Mouse (Mus musculus) urinary bladder, postnatal 25 days (tissue): ENCODE data around the gene Cgas.
"Not testable (repeated sequence)": the region's sequence is repeated elsewhere in the genome, so short reads cannot be mapped to it uniquely, and the experiment has no call there.

Experiments used
- DNase-seq: peaks from one replicate; pipeline ENCODE4 v3.0.0; 2022; ENCODE audit warnings: low spot score

Cgas gene

DNA sequence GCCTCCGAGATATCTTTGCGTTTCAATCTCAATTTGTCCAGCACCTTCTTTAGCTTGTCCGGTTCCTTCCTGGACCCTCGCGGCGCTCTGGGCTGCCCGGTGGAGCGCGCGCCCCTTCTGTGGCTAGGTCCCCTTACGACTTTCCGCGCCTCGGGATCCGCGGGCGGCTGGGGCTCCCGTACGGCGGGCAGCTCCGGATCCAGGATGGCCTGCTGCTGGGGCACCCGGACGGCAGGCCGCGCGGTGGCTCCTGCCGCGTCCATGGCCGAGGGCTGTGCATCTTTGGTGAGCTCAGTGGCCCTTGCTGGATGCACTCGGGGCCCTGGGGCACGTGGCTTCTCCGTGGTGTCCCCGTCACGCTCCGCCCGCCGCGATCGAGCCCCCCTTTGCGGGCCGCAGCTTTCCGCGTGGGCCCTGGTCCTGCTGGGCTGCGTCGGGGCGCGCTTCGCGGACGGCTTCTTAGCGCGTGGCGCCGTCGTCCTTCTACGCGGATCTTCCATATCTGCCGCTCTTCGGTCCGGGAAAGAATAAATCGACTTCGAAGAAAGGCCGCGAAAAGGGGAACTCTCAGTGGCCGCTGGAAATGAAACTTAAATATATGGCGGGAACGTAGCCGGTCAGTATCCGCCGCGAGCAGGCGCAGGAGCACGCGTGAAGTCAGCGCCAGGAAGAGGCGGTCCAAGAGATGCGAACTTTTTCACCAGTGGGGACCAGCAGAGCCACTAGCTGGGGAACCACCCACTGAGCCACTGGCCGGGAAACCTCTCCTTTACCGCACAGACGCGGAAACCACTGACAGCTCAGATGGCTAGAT is at the start of gene Cgas:
TSS of gene Cgas (minus strand) at position 659 of the 814 bp plus-strand sequence.
- DNase-seq = peak; percentile 52

DNA sequence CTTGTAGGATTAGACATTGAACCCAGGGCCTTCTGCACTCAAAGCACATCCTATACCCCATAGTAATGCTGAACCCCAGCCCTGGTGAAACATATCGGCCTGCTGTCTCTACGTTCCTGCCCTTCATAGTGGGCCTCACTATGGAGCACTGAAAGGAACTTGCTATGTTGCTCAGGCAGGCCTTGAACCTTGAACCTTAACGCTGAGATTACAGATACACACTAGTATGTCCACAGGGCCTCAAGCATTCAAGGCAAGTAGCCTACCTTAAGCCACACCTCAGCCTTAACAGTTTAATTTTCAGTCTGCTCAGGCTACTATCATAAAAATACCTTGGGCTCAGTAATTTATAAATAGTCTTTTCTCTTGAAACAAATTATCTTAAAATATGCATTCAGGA is 49.2 kb upstream of the Cgas start:
- DNase-seq = no peak

DNA sequence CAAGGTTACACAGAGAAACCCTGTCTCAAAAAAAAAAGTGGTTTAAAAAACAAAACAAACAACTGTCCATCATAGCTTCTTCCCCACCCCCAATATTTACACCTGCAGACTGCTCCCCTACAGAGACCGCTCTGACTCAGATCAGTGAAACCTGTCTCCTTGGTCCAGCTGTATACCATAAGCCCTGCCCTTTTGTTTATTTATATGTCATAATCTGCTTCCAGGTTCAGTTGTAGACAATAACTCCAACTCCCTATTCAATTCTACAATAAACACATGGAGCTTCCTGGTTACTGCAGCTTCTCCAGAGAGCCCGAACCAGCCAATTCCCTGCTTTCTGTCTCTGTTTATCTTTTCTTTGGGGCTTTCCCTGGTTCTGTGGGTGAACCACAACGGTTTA is 48.1 kb upstream of the Cgas start:
- no peak for DNase-seq

DNA sequence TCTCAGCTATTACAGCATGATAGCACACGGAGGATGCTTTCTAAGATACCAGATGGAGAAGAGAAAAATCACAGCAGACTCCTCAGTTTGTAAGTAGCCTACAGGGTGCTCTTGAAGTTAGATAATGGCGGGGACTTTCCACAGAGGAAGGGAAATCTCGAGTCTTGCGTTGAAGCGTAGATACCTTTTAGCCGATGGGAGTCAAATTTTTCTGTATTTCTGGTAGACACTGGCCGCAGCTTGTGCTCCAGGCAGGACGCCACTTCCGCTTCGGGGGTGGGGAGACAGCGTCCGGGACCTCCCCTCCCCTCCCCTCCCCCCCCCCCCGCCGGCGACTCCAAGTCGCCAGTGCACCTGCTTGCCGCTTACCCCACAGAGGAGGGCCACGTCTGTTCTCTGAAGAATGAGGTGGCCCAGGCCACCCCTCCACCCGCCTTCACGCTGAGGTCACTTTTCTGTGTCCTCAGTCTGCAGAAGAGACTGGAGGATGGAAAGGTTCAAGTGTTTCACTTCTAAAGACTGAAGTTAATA is 45.9 kb upstream of the Cgas start, which contains the start of gene Eef1a1:
TSS of gene Eef1a1 (minus strand) at position 262 of the 531 bp plus-strand sequence.
- DNase-seq = peak; percentile 51

DNA sequence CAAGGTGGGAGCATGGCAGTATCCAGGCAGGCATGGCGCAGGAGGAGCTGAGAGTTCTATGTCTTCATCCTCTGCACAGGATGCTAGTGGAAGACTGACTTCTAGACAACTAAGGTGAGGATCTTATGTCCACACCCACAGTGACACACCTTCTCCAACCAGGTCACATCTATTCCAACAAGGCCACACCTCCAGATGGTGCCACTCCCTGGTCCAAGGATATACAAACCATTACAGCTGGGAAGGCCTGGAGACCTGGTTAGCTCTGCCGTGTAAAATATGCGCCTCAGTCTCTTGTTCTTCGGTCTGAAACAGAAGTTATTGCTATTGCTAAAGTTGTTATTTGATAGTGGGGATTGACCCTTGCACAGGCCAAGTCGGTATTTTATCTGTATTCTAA is 45.0 kb upstream of the Cgas start:
- not testable (repeated sequence) for DNase-seq

DNA sequence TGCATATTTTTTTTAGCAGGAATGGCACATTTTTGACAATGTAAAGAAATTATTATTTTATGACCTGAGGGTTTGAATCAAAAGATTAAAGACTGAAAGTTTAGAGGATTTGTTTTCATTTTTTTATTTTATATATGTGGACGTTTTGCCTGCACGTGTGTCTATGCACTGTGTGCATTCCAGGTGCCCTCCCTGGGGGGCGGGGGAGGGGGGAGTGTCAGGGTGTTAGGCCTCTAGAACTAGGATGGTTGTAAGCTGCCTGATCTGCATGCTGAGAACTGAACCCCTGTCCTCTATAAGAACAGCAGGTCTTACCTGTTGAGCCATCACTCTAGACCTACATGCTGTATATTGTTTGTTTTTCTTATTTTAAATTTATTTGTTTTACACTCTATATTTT is 41.6 kb upstream of the Cgas start:
- DNase-seq = no peak

DNA sequence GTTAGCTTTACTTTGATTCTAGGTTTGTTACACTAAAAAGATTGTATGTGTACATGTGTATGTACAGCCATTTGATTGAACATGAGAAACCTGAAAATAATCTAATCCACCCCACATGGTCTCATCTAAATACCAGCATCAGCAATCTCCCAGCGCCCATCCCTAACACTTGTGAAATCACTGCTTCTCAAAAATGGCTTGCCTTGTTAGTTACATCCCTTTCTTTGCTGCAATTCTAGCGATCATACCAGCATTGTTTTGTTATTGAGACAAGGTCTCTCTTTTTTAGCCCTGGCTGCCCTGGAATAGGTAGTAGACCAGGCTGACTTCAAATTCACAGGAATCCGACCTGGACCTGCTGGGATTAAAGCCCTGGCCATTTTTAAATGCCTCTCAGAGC is 39.3 kb upstream of the Cgas start:
- no peak for DNase-seq

DNA sequence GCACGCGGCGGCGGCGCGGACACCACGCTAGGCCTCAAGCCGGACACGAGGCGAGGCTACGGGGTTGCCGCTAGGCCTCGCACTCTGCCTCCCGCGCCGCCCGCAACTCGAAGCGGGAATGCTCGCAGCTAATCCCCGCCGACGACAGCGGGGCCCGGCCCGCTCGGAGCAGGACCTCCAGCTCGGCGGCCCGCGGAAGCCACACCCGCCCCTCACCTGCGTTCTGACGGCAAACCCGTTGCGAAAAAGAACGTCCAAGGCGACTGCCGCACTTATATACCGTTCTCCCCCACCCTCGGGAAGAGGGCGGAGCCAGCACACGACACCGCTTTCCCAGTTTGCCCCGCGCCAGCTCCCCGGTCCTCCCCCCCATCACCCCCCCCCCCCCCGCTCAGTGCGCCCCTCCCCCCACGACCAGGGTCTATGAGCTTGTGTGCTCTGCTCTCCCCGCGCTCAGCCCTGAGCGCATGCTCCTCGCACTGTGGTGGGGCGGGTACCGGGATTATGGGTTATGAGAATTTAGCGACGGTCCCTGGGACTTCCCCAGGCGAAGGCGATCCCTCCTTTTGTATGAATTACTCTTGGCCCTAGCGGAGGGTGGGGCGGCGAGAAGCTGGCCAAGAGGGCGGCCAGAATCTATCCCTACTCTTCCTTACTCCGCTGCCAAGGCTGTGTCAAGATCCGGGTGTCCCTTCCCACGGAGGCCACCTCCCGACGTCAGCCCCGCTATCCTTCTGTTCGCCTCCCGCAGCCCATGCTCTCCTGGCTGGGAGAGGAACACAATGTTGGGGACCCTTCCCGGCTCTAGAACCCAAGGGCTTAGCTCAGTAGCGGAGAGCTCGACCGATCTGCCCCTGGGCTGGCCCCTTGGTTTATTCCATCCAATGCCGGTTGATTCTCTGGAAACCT is 38.6 kb upstream of the Cgas start:
- DNase-seq = peak; percentile 95

DNA sequence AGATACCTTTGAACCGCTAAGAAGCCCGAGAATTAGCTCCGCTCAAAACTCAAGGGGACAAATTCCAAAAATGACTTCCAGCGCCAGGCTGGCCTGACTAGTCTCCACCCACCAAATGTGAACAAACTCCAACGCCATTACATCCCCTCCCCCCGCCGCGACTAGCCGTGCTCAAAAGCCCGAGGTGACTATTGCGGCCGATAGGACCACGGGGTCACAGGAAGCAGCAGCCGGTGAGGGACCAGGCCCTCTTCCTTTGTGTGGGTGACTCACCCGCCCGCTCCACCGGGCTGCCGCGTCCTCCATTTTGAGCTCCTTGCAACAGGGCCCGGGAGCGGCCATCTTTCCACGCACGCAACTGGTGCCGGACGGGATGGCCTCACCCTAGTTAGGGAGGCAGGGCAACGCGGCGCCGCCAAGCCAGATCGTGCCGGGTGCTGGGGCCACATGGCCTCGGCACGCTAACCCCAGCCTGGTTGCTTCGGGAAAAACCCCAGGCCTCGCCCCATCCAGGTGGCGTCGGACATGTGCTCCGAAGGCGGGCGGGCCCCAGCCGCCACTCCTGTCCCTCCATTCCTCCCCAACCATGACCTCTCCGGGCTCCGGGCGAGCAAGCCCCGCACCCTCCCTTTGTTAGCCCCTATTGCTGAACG is 37.8 kb upstream of the Cgas start:
- peak; percentile 62 for DNase-seq

DNA sequence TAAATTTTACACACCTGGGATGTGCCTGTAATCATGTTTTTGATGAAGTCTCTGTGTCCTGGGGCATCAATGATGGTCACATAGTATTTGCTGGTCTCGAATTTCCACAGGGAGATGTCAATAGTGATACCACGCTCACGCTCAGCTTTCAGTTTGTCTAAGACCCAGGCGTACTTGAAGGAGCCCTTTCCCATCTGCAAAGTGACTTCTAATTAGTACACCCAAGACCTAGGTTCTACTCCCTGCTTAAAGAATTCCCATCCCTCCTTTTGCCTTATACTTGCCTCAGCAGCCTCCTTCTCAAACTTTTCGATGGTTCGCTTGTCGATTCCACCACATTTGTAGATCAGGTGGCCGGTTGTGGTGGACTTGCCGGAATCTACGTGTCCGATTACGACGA is 37.2 kb upstream of the Cgas start:
- DNase-seq = not testable (repeated sequence)

DNA sequence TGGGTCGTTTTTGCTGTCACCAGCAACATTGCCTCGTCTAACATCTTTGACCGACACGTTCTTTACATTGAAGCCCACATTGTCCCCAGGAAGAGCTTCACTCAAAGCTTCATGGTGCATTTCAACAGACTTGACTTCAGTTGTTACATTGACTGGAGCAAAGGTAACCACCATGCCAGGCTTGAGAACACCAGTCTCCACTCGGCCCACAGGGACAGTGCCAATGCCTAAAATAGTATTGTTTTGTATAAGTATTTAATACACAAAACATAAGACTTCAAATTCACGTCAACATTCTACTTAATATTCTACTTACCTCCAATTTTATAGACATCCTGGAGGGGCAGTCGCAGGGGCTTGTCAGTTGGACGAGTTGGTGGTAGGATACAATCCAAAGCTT is 36.3 kb upstream of the Cgas start:
- not testable (repeated sequence) for DNase-seq

DNA sequence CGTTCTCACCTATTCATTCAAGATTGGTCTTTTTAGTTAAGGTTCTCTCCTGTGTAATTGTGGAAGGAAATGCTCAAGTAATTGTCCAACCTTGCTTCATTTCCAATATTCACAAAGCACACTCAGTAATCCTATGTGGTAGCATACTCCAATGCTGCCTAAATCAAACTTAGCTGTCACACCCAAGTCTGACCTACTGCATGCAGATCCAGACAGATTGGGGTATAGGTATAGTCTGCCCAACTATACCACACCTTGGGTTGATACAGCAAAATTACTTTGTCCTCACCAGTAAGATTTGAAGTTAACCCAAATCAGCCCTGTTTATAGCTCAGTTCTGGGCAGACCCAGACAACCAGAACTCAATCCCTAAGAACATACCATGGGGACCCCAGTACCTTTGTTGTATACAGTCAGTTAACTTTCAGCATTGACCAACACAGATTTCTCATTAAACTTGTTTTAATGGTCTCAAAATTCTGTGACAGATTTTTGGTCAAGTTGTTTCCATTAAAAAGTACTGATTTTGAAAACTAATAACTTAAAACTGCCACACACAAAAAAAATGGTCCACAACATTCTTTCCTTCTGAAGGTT is 35.1 kb upstream of the Cgas start:
- not testable (repeated sequence) for DNase-seq

DNA sequence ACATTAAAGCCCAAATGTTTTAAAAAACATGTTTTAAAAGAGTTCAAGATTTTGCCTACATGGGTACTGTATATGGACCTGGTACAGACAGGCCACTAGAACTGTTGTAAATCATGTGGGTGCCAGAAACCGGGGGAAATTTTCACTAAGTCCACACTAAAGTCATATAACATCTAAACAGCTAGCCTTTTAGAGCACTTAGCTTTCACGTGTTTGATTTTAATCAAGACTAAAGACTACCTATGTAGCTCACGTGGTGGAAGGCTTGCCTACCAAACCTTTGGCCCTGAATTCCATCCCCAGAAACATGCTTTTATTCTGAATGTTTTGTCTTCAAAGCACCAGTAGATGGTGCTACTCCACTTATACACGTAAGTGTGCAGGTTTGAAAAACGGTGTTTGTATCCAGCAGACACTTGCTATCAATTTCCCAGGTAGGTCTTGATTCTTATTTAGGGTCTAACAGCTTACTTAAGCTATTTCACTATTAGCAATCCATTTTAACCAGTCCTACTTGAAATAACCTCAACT is 34.0 kb upstream of the Cgas start:
- no peak for DNase-seq

DNA sequence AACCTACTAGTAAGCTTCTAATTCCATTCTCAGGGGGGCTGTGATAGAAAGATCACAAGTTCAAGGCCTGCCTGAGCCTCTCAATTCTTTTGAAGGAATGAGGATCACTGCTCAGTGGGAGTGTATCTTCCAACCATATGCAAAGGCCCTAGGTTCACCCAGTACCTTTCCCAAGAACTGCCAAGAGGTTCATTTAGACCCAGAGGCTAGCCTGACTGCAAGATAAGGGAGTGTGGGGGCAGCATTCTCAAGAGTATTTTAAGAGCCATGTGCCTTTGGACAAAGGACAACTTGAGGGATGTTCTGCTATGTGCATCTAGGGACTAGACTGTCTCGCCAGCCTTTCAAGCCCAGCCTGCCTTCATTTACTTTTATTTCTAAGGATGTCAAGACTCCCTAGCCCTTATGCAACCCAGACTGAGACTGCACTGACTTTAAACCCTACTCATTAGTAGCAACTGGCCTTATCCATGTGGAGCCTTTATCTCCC is 33.5 kb upstream of the Cgas start:
- peak; percentile 13 for DNase-seq

DNA sequence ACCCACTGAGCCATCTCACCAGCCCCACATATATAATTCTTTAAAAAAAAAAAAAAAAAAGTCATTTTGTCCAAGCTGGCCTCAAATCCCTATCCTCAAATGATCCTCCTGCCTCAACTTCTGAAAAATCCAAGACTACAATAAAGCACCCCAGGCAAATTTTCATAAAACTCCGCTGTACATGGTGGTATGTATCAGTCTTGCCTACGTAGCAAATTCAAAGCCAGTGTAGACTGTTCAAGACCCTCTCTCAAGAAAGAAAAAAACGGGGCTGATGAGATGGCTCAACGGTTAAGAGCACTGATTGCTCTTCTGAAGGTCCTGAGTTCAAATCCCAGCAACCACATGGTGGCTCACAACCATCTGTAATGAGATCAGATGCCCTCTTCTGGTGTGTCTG is 32.8 kb upstream of the Cgas start:
- no peak for DNase-seq

DNA sequence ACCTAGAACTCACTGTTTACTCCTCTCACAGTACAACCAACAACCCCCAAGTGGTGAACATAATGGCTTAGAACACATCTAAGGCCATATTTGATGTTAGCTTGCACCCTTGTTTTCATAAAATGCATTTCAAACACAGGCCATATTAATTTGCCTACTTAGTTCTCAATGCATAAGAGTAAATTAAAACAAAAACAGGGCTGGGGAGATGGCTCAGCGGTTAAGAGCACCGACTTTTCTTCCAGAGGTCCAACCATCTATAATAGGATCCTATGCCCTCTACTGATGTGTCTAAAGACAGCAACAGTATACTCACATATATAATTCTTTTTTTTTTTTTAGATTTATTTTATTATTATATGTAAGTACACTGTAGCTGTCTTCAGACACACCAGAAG is 32.3 kb upstream of the Cgas start:
- DNase-seq = no peak

DNA sequence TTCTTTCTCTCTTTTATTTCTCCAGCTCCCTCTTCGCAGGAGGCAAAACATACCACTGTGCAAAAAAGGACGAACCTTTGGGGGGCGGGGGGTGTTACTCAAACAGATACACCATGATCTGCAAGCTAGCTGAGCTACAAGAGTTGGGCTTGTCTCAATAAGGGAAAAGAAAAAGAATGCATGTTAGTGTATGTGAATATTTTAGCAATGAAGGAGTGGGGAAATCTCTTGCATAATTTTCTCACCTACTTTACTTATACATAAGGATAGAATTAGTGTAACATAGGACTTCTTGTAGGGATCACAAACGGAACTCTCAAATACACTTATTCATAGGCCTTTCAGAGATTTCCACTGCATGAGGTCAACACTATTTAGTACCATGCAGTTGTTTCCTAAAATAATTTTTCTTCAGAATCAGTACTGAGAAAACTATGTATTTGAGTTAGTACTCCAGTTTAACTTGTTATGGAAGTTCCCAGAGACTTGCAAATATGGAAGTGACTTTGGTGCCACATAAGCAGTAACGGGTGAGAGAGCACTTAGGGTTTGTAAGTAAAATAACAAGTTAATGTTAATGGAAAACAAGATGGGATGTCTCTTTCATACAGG is 31.8 kb upstream of the Cgas start:
- DNase-seq = no peak

DNA sequence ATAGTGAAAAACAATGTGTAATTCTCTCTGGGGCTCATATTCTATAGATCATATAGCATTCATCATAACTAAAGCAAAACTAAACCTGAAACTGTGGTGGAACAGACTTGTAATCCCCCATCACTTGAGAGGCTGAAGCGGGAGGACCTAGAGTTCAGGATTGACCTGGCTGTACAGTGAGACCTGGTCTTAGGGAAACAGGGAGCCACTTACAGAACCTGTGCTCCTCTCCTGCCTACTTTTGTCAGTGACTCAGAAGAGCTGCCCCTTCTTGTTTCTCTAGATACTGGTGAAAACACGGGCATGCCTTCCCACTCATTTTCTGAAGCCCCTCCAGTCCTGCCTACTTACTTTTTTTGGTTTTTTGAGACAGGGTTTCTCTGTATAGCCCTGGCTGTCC is 31.2 kb upstream of the Cgas start:
- DNase-seq = no peak

DNA sequence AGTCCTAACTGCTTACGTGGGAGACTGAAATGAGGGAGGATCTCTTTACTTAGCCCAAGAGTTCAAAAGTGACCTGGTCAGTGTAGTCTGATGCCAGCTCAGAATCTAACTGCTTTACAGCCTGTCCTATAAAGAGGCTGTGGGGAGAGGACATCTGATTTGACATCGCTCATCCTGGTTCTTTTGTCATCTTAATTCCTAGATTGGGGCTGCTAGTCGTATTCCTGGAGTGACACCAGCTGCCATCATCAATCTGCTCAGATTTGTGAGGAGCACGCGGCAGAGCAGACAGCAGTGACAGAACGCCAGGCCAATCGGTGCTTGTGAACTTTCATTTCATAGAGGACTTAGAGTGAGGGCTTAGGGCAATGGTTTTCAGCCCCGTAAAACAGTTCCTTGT is 30.6 kb upstream of the Cgas start:
- DNase-seq = no peak

DNA sequence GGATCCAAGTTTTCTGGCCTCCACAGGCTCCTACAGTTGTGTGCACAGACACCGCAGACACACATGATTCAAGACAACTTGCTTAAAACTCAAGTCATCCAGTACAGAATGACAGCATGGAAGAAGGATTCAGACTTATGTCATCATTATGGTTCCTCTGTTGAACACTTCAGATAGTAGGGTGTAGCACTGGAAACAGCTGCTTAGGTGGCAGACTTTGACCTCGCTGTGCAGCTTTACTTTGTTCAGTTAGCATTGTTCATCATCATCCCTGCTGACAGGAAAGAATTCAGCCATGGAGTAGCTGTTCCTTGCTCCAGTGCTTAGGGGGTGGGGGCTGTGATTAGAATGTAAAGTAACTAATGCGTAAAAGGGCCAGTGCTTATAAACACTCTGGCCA is 22.7 kb upstream of the Cgas start:
- DNase-seq = no peak

DNA sequence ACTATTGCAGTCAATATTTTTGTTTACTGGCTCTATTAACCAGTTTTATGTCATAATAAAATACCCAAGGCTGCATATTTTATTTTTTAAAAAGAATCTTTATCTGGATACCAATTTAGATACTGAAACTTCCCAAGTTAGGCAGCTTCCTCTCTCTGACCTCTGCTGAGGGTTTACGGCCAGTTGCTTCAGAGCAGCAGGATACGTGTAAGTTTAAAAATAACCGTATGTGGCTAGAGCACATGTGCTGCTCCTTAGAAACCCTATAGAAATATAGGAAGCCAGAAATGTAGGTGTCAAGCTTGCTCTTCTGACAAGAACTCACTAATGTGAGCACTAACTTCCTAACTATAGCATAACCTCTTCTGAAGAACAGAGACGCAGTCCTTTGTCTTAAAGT is 20.3 kb upstream of the Cgas start:
- DNase-seq = no peak
